Mouse (Mus musculus) hindbrain, postnatal 0 days (tissue): ENCODE results near the gene Gm21828. TPM values are rescaled to one million over a fixed set of nuclear protein-coding genes. Genes with fewer than 3 reads are reported as not detected.
"Not testable (repeated sequence)": the region's sequence is repeated elsewhere in the genome, so short reads cannot be mapped to it uniquely, and the experiment has no call there.

ENCODE experiments used
- ATAC-seq: fragments of 200-750 bp; cut with Nextera tagmentation; 2 replicates; pipeline ENCODE4 v1.8.0; 2017; ENCODE audit warnings: mild to moderate bottlenecking, moderate TSS enrichment, moderate library complexity
- DNase-seq: peaks from one replicate; pipeline ENCODE4 v3.0.0-alpha.2; 2015; ENCODE audit warnings: low spot score
- H3K27ac ChIP-seq: fragments of 300-500 bp; sonication (generic); 2 replicates; pipeline ENCODE4 v1.5.1; 2014; ENCODE audit warnings: mild to moderate bottlenecking
- H3K27me3 ChIP-seq: fragments of 300-500 bp; sonication (generic); 2 replicates; pipeline ENCODE4 v1.6.1; 2014; ENCODE audit warnings: low read length, mixed read lengths; ENCODE audit not compliant: insufficient read depth
- H3K36me3 ChIP-seq: fragments of 300-500 bp; sonication (generic); 2 replicates; pipeline ENCODE4 v1.6.1; 2014; ENCODE audit warnings: low read length, mixed read lengths; ENCODE audit not compliant: insufficient read depth
- H3K4me1 ChIP-seq: fragments of 300-500 bp; sonication (generic); 2 replicates; pipeline ENCODE4 v1.6.1; 2014; ENCODE audit warnings: antibody characterized with exemption, low read length, mixed read lengths; ENCODE audit not compliant: insufficient read depth
- H3K4me2 ChIP-seq: fragments of 300-500 bp; sonication (generic); 2 replicates; pipeline ENCODE4 v1.6.1; 2014; ENCODE audit warnings: low read depth, mild to moderate bottlenecking, low read length, moderate library complexity, mixed read lengths
- H3K4me3 ChIP-seq: fragments of 300-500 bp; sonication (generic); 2 replicates; pipeline ENCODE4 v1.5.1; 2014; ENCODE audit warnings: low read length
- H3K9ac ChIP-seq: fragments of 300-500 bp; sonication (generic); replicated peaks from 2 replicates; pipeline ENCODE4 v1.6.1; 2014; ENCODE audit warnings: mild to moderate bottlenecking, low read length, moderate library complexity, mixed read lengths
- H3K9me3 ChIP-seq: fragments of 300-500 bp; sonication (generic); 2 replicates; pipeline ENCODE4 v1.6.1; 2016; ENCODE audit warnings: low read length, mixed read lengths
- WGBS: fragments of 180-500 bp; shearing (Covaris S2); extraction: QIAGEN DNeasy Blood & Tissue Kit; methylation state at CpG from one replicate; pipeline ENCODE4 v1.1.7; 2014; 5-methylcytosine and 5-hydroxymethylcytosine counted together
- polyA plus RNA-seq: library from polyadenylated mRNA; unstranded; fragments of >200 nt; fragmentation: Nextera tagmentation; extraction: Ambion mirVana; gene quantifications from 2 replicates; pipeline ENCODE4 v1.2.1, GENCODE M21; 2015
- total RNA-seq: library from RNA; depleted of rRNA; stranded (reverse); fragments of >200 nt; gene quantifications from 2 replicates; pipeline ENCODE4 v1.2.3, GENCODE M21; 2014; rRNA removed

The Gm21828 gene
- total RNA-seq = not detected in 2 replicates
- polyA plus RNA-seq = not detected in 2 replicates

- not testable (repeated sequence) for H3K27me3 ChIP-seq, H3K9ac ChIP-seq, H3K4me1 ChIP-seq, H3K4me3 ChIP-seq, ATAC-seq, DNase-seq, H3K9me3 ChIP-seq, H3K36me3 ChIP-seq, H3K4me2 ChIP-seq, H3K27ac ChIP-seq
- no CpG with 5 or more reads among the region's 3 CpGs for WGBS
These were observed at the start of gene Gm21828 for GRCm38 (mm10) chrY:13223828-13224227. Gm21828 (minus strand) TSS chrY:13223928.

GRCm38 (mm10) chrY:13252091-13252490 is 28.4 kb upstream of the Gm21828 start, which contains the start of the genes Gm21440 and Gm21454:
Gm21440 (plus strand) TSS chrY:13252391.
Gm21454 (plus strand) TSS chrY:13252442.
- not testable (repeated sequence) for H3K27me3 ChIP-seq, H3K4me1 ChIP-seq, DNase-seq, H3K4me3 ChIP-seq, H3K4me2 ChIP-seq, H3K27ac ChIP-seq, ATAC-seq, H3K9ac ChIP-seq, H3K9me3 ChIP-seq, H3K36me3 ChIP-seq

Other genes with a start within 250 kb of the Gm21828 start
- gene Gm20807, start 181.0 kb downstream of the Gm21828 start, total RNA-seq = not detected in 2 replicates
- not detected in 2 replicates for gene Gm20807, start 181.0 kb downstream of the Gm21828 start, polyA plus RNA-seq
- gene Gm21891, start 90.4 kb downstream of the Gm21828 start, total RNA-seq = not detected in 2 replicates
- not detected in 2 replicates for gene Gm21891, start 90.4 kb downstream of the Gm21828 start, polyA plus RNA-seq
- gene Gm21425, start 62.0 kb downstream of the Gm21828 start, total RNA-seq = not detected in 2 replicates
- gene Gm21425, start 62.0 kb downstream of the Gm21828 start, polyA plus RNA-seq = not detected in 2 replicates
- gene Gm21440, start 28.5 kb upstream of the Gm21828 start, total RNA-seq = not detected in 2 replicates
- gene Gm21440, start 28.5 kb upstream of the Gm21828 start, polyA plus RNA-seq = not detected in 2 replicates
- not detected in 2 replicates for gene Gm21454, start 28.5 kb upstream of the Gm21828 start, total RNA-seq
- gene Gm21454, start 28.5 kb upstream of the Gm21828 start, polyA plus RNA-seq = not detected in 2 replicates
- not detected in 2 replicates for gene Gm21725, start 125.1 kb upstream of the Gm21828 start, total RNA-seq
- not detected in 2 replicates for gene Gm21725, start 125.1 kb upstream of the Gm21828 start, polyA plus RNA-seq
- gene Gm21866, start 241.7 kb upstream of the Gm21828 start, total RNA-seq = not detected in 2 replicates
- gene Gm21866, start 241.7 kb upstream of the Gm21828 start, polyA plus RNA-seq = not detected in 2 replicates